Mouse (Mus musculus): ENCODE measurements at regions not wholly inside any gene's neighbourhood (a gene's known extent, or its start where the extent isn't known, plus 50 kb on each side); places are given as distances from the start of the nearest gene placed in this dataset.

- H3K9ac ChIP-seq (replicated peaks; ENCODE audit: low read depth, low read length): no peak overlapping the region
- 89% methylated on average over 16 of the region's 16 CpGs for WGBS
- H3K4me3 ChIP-seq (ENCODE audit: low read depth, low read length): no peak overlapping the region
- no peaks in the 10 kb centered on the region for H3K36me3 ChIP-seq (ENCODE audit: control insufficient read depth, insufficient read depth, low read length)
- H3K4me2 ChIP-seq (ENCODE audit: low read depth, low read length): no peak overlapping the region
- H3K27me3 ChIP-seq (ENCODE audit: control insufficient read depth, insufficient read depth, low read length): no peaks in the 10 kb centered on the region
- H3K4me1 ChIP-seq (ENCODE audit: control insufficient read depth, insufficient read depth, low read length): no peaks in the 10 kb centered on the region
- no peaks in the 10 kb centered on the region for H3K9me3 ChIP-seq (ENCODE audit: control insufficient read depth, low read length)
- H3K27ac ChIP-seq (ENCODE audit: low read depth, low read length): no peak overlapping the region
- ATAC-seq (ENCODE audit: low read depth): no peak
Observed at GRCm38 (mm10) chr10:117549854-117550605, 79.3 kb upstream of the Cpm start.

- Histone ChIP-seq H3K9ac (replicated peaks; ENCODE audit: low read depth, low read length) (no peak overlapping the region), H3K4me2 (ENCODE audit: low read depth, low read length) (no peak overlapping the region), H3K27me3 (ENCODE audit: control insufficient read depth, insufficient read depth, low read length) (no peaks in the 10 kb centered on the region), H3K4me1 (ENCODE audit: control insufficient read depth, insufficient read depth, low read length) (no peaks in the 10 kb centered on the region), H3K36me3 (ENCODE audit: control insufficient read depth, insufficient read depth, low read length) (no peaks in the 10 kb centered on the region), H3K27ac (ENCODE audit: low read depth, low read length) (no peak overlapping the region), H3K4me3 (ENCODE audit: low read depth, low read length) (no peak overlapping the region), H3K9me3 (ENCODE audit: control insufficient read depth, low read length) (no peaks in the 10 kb centered on the region)
- no peak for ATAC-seq (ENCODE audit: low read depth)
- WGBS: 97% methylated on average over 4 of the region's 4 CpGs
Observed at GRCm38 (mm10) chr10:117549506-117549830, 79.8 kb upstream of the Cpm start.

- no peaks in the 10 kb centered on the region for H3K4me1 ChIP-seq (ENCODE audit: control insufficient read depth, insufficient read depth, low read length)
- no peak overlapping the region for H3K9ac ChIP-seq (replicated peaks; ENCODE audit: low read depth, low read length)
- H3K36me3 ChIP-seq (ENCODE audit: control insufficient read depth, insufficient read depth, low read length): no peaks in the 10 kb centered on the region
- H3K4me3 ChIP-seq (ENCODE audit: low read depth, low read length): no peak overlapping the region
- 86% methylated on average over 23 of the region's 23 CpGs for WGBS
- no peak overlapping the region for H3K4me2 ChIP-seq (ENCODE audit: low read depth, low read length)
- H3K27me3 ChIP-seq (ENCODE audit: control insufficient read depth, insufficient read depth, low read length): no peaks in the 10 kb centered on the region
- ATAC-seq (ENCODE audit: low read depth): no peak
- H3K9me3 ChIP-seq (ENCODE audit: control insufficient read depth, low read length): no peaks in the 10 kb centered on the region
- no peak overlapping the region for H3K27ac ChIP-seq (ENCODE audit: low read depth, low read length)
Observed at GRCm38 (mm10) chr10:117548775-117549505, 80.4 kb upstream of the Cpm start.

GRCm38 (mm10) chr10:117548262-117548661 is 81.0 kb upstream of the Cpm start:
- H3K36me3 ChIP-seq (ENCODE audit: control insufficient read depth, insufficient read depth, low read length): no peaks in the 10 kb centered on the region
- no peaks in the 10 kb centered on the region for H3K27me3 ChIP-seq (ENCODE audit: control insufficient read depth, insufficient read depth, low read length)
- 94% methylated on average over 4 of the region's 4 CpGs for WGBS
- H3K4me2 ChIP-seq (ENCODE audit: low read depth, low read length): no peak overlapping the region
- no peaks in the 10 kb centered on the region for H3K4me1 ChIP-seq (ENCODE audit: control insufficient read depth, insufficient read depth, low read length)
- no peak overlapping the region for H3K4me3 ChIP-seq (ENCODE audit: low read depth, low read length)
- no peaks in the 10 kb centered on the region for H3K9me3 ChIP-seq (ENCODE audit: control insufficient read depth, low read length)
- no peak overlapping the region for H3K27ac ChIP-seq (ENCODE audit: low read depth, low read length)
- H3K9ac ChIP-seq (replicated peaks; ENCODE audit: low read depth, low read length): no peak overlapping the region
- ATAC-seq (ENCODE audit: low read depth): no peak

GRCm38 (mm10) chr10:117547275-117547674 is 82.0 kb upstream of the Cpm start:
- H3K4me3 ChIP-seq (ENCODE audit: low read depth, low read length): no peak overlapping the region
- no peak for ATAC-seq (ENCODE audit: low read depth)

GRCm38 (mm10) chr10:117545842-117546631 is 83.3 kb upstream of the Cpm start:
- no peak overlapping the region for H3K9ac ChIP-seq (replicated peaks; ENCODE audit: low read depth, low read length)
- no peak for ATAC-seq (ENCODE audit: low read depth)
- H3K9me3 ChIP-seq (ENCODE audit: control insufficient read depth, low read length): no peaks in the 10 kb centered on the region
- H3K27ac ChIP-seq (ENCODE audit: low read depth, low read length): no peak overlapping the region
- no peaks in the 10 kb centered on the region for H3K27me3 ChIP-seq (ENCODE audit: control insufficient read depth, insufficient read depth, low read length)
- no peaks in the 10 kb centered on the region for H3K4me1 ChIP-seq (ENCODE audit: control insufficient read depth, insufficient read depth, low read length)
- WGBS: 91% methylated on average over 5 of the region's 5 CpGs
- H3K4me2 ChIP-seq (ENCODE audit: low read depth, low read length): no peak overlapping the region
- no peak overlapping the region for H3K4me3 ChIP-seq (ENCODE audit: low read depth, low read length)
- H3K36me3 ChIP-seq (ENCODE audit: control insufficient read depth, insufficient read depth, low read length): no peaks in the 10 kb centered on the region

More at GRCm38 (mm10) chr10:117547275-117547674, 82.0 kb upstream of the Cpm start:
- Histone ChIP-seq H3K27me3 (ENCODE audit: control insufficient read depth, insufficient read depth, low read length) (no peaks in the 10 kb centered on the region), H3K9ac (replicated peaks; ENCODE audit: low read depth, low read length) (no peak overlapping the region), H3K36me3 (ENCODE audit: control insufficient read depth, insufficient read depth, low read length) (no peaks in the 10 kb centered on the region), H3K4me2 (ENCODE audit: low read depth, low read length) (no peak overlapping the region), H3K9me3 (ENCODE audit: control insufficient read depth, low read length) (no peaks in the 10 kb centered on the region), H3K27ac (ENCODE audit: low read depth, low read length) (no peak overlapping the region), H3K4me1 (ENCODE audit: control insufficient read depth, insufficient read depth, low read length) (no peaks in the 10 kb centered on the region)
- 74% methylated on average over 6 of the region's 6 CpGs for WGBS

GRCm38 (mm10) chr10:117544680-117545546 is 84.4 kb upstream of the Cpm start:
- WGBS: 41% methylated on average over 15 of the region's 15 CpGs

GRCm38 (mm10) chr10:117543995-117544679 is 85.2 kb upstream of the Cpm start:
- Histone ChIP-seq H3K9ac (replicated peaks; ENCODE audit: low read depth, low read length) (no peak overlapping the region), H3K4me2 (ENCODE audit: low read depth, low read length) (0 out of 2 replicates have a peak overlapping the region, but pooled peaks have one; percentile 16), H3K27me3 (ENCODE audit: control insufficient read depth, insufficient read depth, low read length) (no peaks in the 10 kb centered on the region), H3K4me1 (ENCODE audit: control insufficient read depth, insufficient read depth, low read length) (no peaks in the 10 kb centered on the region), H3K36me3 (ENCODE audit: control insufficient read depth, insufficient read depth, low read length) (no peaks in the 10 kb centered on the region), H3K27ac (ENCODE audit: low read depth, low read length) (no peak overlapping the region), H3K4me3 (ENCODE audit: low read depth, low read length) (no peak overlapping the region), H3K9me3 (ENCODE audit: control insufficient read depth, low read length) (no peaks in the 10 kb centered on the region)
- no peak for ATAC-seq (ENCODE audit: low read depth)
- 80% methylated on average over 13 of the region's 13 CpGs for WGBS

More at GRCm38 (mm10) chr10:117544680-117545546, 84.4 kb upstream of the Cpm start:
- Histone ChIP-seq H3K4me3 (ENCODE audit: low read depth, low read length) (no peak overlapping the region), H3K4me2 (ENCODE audit: low read depth, low read length) (0 out of 2 replicates have a peak overlapping the region, but pooled peaks have one; percentile 16), H3K27me3 (ENCODE audit: control insufficient read depth, insufficient read depth, low read length) (no peaks in the 10 kb centered on the region), H3K9ac (replicated peaks; ENCODE audit: low read depth, low read length) (no peak overlapping the region), H3K4me1 (ENCODE audit: control insufficient read depth, insufficient read depth, low read length) (no peaks in the 10 kb centered on the region), H3K27ac (ENCODE audit: low read depth, low read length) (no peak overlapping the region), H3K36me3 (ENCODE audit: control insufficient read depth, insufficient read depth, low read length) (no peaks in the 10 kb centered on the region), H3K9me3 (ENCODE audit: control insufficient read depth, low read length) (no peaks in the 10 kb centered on the region)
- no peak for ATAC-seq (ENCODE audit: low read depth)

All from neural tube, embryonic 14.5 days (tissue).